Mouse (Mus musculus) spleen, adult 18-20 months (tissue): ENCODE data around the gene Nefh.
A peak's percentile ranks its signal among the peaks of the same experiment; 100 is the strongest.

Source experiments
- DNase-seq, 2 experiments: peaks; one replicate each; pipeline ENCODE4 v3.0.0; 2022; ENCODE audit warnings: mixed read lengths in 2 of 2

Nefh gene

GRCm38 (mm10) chr11:4947813-4948174 is at the start of gene Nefh:
Gene Nefh (minus strand): TSS chr11:4948064.
- DNase-seq, result no peak

DNA sequence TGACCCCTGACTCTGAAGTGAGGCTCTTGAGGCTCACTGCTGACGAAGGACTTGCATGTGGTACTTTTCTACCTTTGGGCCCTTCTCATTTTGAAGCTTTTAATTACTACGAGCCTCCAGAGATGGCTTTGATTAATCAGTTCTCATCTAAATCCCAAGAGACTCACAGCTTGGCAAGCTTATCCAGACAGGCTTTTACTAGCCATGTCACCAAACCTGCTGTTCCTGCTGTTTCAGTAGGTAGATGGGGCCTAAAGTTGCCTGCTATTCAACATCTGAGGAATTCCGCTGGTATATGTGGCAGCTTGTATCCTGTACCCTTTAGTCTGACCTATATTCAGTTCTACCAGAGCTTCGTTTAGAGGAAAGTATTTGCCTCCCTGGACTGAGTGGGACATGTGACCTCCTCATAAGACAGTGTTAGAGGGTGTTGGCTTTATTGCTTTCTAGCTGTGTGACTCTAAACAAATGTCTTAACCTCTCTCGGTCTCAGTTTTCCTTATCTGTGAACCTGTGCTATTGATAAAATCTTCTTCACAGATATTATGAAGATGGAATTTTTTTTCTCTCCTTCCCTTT is 48.8 kb upstream of the Nefh start:
- DNase-seq, result no peak

- DNase-seq, result no peak
Measured at GRCm38 (mm10) chr11:4995676-4996075, 47.8 kb upstream of the Nefh start.

- DNase-seq, result no peak
Measured at GRCm38 (mm10) chr11:4992471-4992870, 44.6 kb upstream of the Nefh start.

GRCm38 (mm10) chr11:4989187-4989586 is 41.3 kb upstream of the Nefh start:
- peak; percentile 40 to 52 for DNase-seq

DNA sequence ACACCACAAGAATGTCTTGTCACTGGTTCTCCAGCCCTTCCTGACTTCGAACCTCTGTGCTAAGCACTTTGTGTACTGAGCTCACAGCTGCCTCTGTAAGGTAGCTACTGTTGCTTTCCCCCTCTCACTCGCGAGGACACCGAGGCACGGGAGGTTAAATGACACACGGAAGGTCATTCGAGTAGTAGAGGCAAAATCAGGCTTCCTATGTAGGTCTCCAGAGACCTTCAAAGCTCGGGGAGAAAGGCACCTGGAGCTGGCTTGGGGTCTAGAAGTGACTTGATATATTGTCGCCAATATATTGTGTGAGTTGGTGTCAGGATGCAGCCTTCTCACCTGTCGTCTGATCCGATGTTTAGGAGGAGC is 39.6 kb upstream of the Nefh start:
- no peak for DNase-seq

DNA sequence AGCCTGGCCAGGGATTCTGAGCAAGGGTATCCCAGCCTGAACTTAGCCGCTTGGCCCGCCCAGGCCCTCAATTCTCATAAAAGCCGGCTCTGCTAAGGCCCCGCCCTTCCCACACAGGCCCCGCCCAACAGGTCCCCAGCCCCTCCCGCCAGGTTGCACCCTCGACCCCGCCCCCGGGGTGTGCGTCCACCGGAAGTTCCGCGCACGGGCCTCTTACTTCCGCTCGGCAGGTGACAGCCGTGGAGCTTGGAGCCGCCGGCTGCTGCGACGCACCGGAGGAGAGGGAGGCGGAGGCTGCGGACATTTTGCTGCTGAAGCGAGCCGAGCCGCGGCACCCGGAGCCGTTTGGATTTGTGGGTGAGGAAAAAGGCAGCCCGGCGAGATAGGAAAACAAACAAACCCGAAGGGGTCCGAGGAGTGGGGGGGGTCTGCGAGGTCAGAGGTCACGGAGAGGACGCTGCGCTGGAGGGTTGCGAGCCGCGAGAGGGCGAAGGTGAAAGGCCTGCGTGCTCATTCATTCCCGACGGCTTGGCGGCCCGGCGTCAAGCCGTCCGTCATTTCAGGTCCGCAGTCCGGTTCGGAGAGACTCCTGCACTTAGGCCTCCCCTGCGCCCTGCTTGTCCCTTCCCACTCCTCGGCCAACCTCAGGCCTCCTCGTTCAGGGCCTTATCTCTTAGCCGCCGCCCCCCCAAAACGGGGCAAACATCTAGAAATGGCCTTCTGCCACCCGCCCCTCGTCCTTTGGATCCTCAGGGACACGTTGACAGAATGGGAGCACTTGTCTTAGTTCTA is 39.0 kb upstream of the Nefh start, which contains the start of gene Ap1b1:
TSS of gene Ap1b1 (plus strand) at position 130 of the 792 bp plus-strand sequence.
- DNase-seq, result peak; percentile 92 to 96

DNA sequence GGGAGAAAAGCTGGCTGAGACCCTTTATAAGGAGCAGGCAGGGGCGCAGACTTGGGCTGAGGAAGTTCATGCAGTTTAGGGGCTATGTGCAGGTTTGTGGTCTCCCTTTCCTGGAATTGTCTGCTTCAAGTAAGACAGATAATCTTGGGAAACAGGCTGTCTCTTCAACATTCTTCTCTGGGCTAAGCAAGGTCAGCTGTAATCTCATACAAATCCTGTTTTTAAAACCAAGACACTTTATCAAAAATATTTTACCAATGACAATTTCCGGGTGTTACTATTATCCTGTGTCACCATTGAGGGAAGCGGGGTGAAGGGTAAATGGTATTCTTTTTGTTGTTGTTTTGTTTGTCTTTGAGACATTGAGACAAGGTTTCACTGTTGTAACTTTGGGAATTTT is 36.9 kb upstream of the Nefh start:
- DNase-seq, result no peak

GRCm38 (mm10) chr11:4984249-4984648 is 36.4 kb upstream of the Nefh start:
- DNase-seq, result no peak

- DNase-seq, result no peak
Measured at GRCm38 (mm10) chr11:4983538-4983937, 35.7 kb upstream of the Nefh start.

- DNase-seq, result no peak
Measured at GRCm38 (mm10) chr11:4983010-4983409, 35.1 kb upstream of the Nefh start.

DNA sequence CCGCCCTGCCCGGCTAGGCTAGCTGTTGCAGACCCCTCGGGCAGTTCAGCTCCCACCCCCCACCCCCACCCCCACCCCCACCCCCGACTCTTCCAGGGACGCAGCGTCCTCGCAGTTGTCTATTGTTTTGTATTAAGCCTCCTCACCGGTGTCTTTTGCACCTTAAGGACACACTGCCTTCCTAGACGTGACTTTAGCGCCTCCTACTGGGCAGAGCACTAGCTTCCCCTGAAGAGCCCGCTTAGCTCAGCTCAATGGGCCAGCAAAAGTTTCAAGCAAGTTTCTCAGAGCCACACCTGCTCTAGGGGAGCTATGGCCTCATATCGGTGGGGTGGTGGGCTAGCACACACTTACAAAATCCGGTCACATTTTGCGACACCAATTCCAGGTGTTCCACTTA is 27.8 kb upstream of the Nefh start:
- peak; percentile 38 to 63 for DNase-seq

- no peak for DNase-seq
Measured at GRCm38 (mm10) chr11:4974376-4975122, 26.7 kb upstream of the Nefh start.

- no peak for DNase-seq
Measured at GRCm38 (mm10) chr11:4973871-4974256, 26.0 kb upstream of the Nefh start.

GRCm38 (mm10) chr11:4972967-4973870 is 25.4 kb upstream of the Nefh start:
- DNase-seq, result peak in 1 of 2 experiments; percentile 53

DNA sequence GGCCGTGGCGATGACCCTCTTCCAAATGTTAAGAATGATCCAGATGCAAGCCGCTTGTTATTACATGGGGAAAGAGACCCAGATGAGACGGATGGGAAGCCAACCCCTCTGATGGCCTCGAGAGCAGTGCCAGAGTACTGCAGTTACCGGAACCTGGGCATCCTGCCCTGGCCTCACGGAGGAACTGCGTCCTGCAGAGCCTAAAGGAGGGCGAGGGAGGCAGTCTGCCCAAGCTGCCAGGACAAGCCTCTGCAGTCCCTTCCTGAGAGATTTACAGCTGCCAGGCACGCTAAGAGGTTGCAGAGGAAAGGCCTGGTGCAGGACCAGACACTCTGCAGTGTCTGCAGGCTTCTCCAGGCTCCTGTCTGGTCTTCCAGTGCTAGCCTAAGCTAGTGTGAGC is 20.5 kb upstream of the Nefh start:
- no peak for DNase-seq

DNA sequence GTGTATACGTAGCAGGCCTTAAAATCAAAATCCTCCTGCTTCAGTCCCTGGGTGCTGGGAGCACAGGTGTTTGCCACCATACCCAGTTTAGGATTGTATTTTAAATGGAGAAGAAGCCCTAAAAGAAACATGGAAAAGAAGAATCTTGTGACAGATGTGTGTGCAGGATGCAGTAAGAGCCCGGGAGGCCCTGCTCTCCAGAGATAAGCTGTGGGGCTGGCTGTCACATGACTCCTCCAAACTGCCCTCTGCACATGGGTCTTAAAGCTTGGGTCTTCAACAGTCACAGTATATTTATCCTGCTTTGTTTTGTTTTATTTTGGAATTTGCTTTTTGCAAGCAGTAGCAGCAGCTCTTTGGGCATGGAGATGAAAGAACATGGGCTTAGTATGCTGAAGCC is 19.7 kb upstream of the Nefh start:
- DNase-seq, result no peak

GRCm38 (mm10) chr11:4966888-4967287 is 19.0 kb upstream of the Nefh start:
- no peak for DNase-seq

GRCm38 (mm10) chr11:4966325-4966724 is 18.5 kb upstream of the Nefh start:
- DNase-seq, result no peak

GRCm38 (mm10) chr11:4963099-4963808 is 15.4 kb upstream of the Nefh start:
- no peak for DNase-seq

DNA sequence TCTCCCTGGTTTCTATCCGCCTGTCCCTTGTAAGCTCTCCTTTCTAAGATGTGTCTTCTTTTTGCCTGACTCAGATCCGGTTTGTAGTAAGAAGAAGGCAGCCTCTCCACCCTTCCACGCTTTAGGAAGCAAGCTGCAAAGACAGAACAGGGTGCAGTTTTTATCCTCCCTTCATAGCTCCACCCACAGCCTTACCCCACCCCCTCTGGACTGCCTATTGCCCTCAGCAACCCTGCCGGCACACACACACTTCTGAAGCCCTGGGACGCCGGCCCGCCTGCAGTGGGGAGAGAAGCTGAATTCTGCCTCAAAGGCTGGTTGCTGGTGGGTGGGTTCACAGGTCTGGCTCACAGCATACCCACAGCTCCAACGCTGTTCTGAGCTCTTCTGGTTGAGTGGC is 6.1 kb upstream of the Nefh start:
- no peak for DNase-seq

DNA sequence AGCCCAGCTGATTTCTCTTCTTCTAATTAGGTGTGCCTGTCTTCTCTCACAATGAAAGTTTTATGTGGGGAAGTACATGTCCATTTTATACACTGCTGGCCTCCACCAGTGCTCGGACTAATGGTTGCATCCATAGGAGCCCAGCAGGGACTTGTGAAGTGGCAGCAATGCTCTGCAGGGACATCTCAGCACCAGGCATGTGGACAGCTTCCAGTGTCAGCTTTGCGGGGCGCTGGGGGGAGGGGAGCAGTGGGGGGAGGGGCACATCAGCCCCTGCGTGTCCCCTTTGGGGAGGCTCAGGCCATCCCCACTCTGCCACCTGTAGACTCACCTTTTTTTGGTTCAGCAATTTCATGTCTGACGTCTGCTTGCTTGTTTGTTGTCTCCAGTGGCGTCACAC is 5.5 kb upstream of the Nefh start:
- no peak for DNase-seq
